Comparison of ENCODE assay signal across 12 mouse cellular contexts in the genomic region with DNA sequence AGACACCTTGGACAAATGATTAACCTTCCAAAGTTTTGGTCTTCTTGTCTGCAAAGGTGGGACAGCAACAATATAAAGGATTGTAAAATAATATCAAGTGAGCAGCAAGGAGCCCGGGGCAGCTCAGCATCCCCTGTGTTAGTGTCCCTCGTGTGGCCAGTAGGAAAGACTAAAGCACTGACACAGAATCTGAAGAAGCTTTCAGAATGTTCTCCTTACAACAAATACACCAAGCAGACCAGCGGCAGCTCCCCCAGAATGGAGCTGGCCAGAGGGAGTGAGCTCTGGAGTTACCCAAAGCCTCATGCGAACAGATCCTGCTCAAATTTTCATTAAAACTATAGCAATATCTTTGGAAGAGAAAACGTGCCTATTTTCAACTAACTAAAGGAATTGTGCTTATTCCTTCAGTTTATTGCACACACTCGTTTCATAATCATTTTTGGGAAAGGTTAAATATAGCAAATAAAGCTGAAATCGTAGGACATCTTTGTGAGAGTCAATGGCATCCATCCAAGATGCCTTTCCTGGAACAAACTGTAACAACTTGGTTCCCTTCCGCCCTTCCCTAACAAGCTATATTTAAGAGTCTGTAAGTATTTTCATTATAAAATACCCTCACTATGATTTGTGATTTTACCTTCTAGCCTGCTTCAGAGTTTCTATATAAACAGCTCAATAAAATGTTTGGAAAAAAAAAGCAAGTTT.
A peak's percentile ranks its signal among the peaks of the same experiment; 100 is the strongest.
DNase-seq lines count a peak whose midpoint lies in the region; ATAC-seq and TF ChIP-seq lines count a peak whose summit lies in the region.
"Had no signal": no experiment of that assay in that cellular context is flagged by ENCODE, and none has a peak within 500 bp of the region (broad histone marks: within the 10 kb centered on the region; RNA-seq: fewer than 3 reads in every experiment).

No protein-coding gene starts in this region.

- no peak overlapping the region for H3K4me2 ChIP-seq in intestine, postnatal 0 days (replicated peaks; ENCODE audit: low read depth)
- H3K4me2 ChIP-seq in intestine, embryonic 16.5 days (ENCODE audit: low read depth, low read length) = no peak overlapping the region
- H3K4me2 ChIP-seq in embryonic facial prominence, embryonic 14.5 days (ENCODE audit: low read depth, low read length) = no peak overlapping the region
- H3K4me2 ChIP-seq in lung, embryonic 14.5 days = no peak overlapping the region
- H3K4me2 ChIP-seq: embryonic facial prominence, embryonic 12.5 days; hindbrain, embryonic 15.5 days; neural tube, embryonic 15.5 days had no signal

- no peak for ATAC-seq in intestine, postnatal 0 days
- no peak for ATAC-seq in intestine, embryonic 16.5 days
- no peak for ATAC-seq in embryonic facial prominence, embryonic 14.5 days (ENCODE audit: low read depth)
- no peak for ATAC-seq in lung, embryonic 14.5 days (ENCODE audit: insufficient read depth)

- TF ChIP-seq CTCF in intestine, postnatal 0 days (IDR thresholded peaks at IDR 0.05; ENCODE audit: low read depth) = 0 out of 2 replicates have a peak, but pooled peaks have one; percentile 8
- 0 out of 2 replicates have a peak, but pooled peaks have one; percentile 8 for TF ChIP-seq CTCF in lung, embryonic 14.5 days (IDR thresholded peaks at IDR 0.05; ENCODE audit: low read depth)
- no peak for TF ChIP-seq CTCF in thymus, adult 2 months (IDR thresholded peaks at IDR 0.05; ENCODE audit: borderline replicate concordance, control insufficient read depth, extremely low read depth, insufficient read depth, low read length, poor library complexity)

- H3K27me3 ChIP-seq in intestine, postnatal 0 days (replicated peaks; ENCODE audit: control insufficient read depth, insufficient read depth, low read length) = no peaks in the 10 kb centered on the region
- no peaks in the 10 kb centered on the region for H3K27me3 ChIP-seq in intestine, embryonic 16.5 days (replicated peaks; ENCODE audit: control insufficient read depth, insufficient read depth, low read length)
- H3K27me3 ChIP-seq in embryonic facial prominence, embryonic 14.5 days (replicated peaks; ENCODE audit: control insufficient read depth, insufficient read depth, low read length) = no peaks in the 10 kb centered on the region
- no peaks in the 10 kb centered on the region for H3K27me3 ChIP-seq in lung, embryonic 14.5 days (ENCODE audit: insufficient read depth, low read length)
- no peaks in the 10 kb centered on the region for H3K27me3 ChIP-seq in thymus, adult 2 months (ENCODE audit: control insufficient read depth, insufficient read depth, low read length)
- H3K27me3 ChIP-seq: embryonic facial prominence, embryonic 12.5 days; hindbrain, embryonic 15.5 days; neural tube, embryonic 15.5 days had no signal

- TF ChIP-seq POLR2A in thymus, adult 2 months (IDR thresholded peaks at IDR 0.05; ENCODE audit: control insufficient read depth, extremely low read depth, insufficient read depth, low read length, poor library complexity) = no peak

- no peak overlapping the region for H3K4me3 ChIP-seq in intestine, postnatal 0 days (ENCODE audit: low read depth, low read length)
- no peak overlapping the region for H3K4me3 ChIP-seq in intestine, embryonic 16.5 days (ENCODE audit: low read length)
- no peak overlapping the region for H3K4me3 ChIP-seq in embryonic facial prominence, embryonic 14.5 days (ENCODE audit: low read depth, low read length)
- no peak overlapping the region for H3K4me3 ChIP-seq in lung, embryonic 14.5 days (ENCODE audit: low read depth, low read length)
- no peak overlapping the region for H3K4me3 ChIP-seq in thymus, adult 2 months (ENCODE audit: control insufficient read depth, insufficient read depth, low read length)
- H3K4me3 ChIP-seq: embryonic facial prominence, embryonic 12.5 days; hindbrain, embryonic 15.5 days; neural tube, embryonic 15.5 days had no signal

- no peaks in the 10 kb centered on the region for H3K36me3 ChIP-seq in intestine, postnatal 0 days (ENCODE audit: control insufficient read depth, insufficient read depth)
- H3K36me3 ChIP-seq in intestine, embryonic 16.5 days (ENCODE audit: control insufficient read depth, insufficient read depth, low read length) = no peaks in the 10 kb centered on the region
- H3K36me3 ChIP-seq in embryonic facial prominence, embryonic 14.5 days (ENCODE audit: control insufficient read depth, insufficient read depth, low read length) = no peaks in the 10 kb centered on the region
- no peaks in the 10 kb centered on the region for H3K36me3 ChIP-seq in lung, embryonic 14.5 days (ENCODE audit: insufficient read depth)
- H3K36me3 ChIP-seq in thymus, adult 2 months (ENCODE audit: control insufficient read depth, insufficient read depth, low read length) = no peaks in the 10 kb centered on the region
- H3K36me3 ChIP-seq: embryonic facial prominence, embryonic 12.5 days; hindbrain, embryonic 15.5 days; neural tube, embryonic 15.5 days had no signal

- H3K9me3 ChIP-seq in intestine, postnatal 0 days (ENCODE audit: control insufficient read depth) = no peaks in the 10 kb centered on the region
- no peaks in the 10 kb centered on the region for H3K9me3 ChIP-seq in intestine, embryonic 16.5 days (ENCODE audit: control insufficient read depth, low read length)
- H3K9me3 ChIP-seq in embryonic facial prominence, embryonic 14.5 days (ENCODE audit: control insufficient read depth, low read length) = no peaks in the 10 kb centered on the region
- no peaks in the 10 kb centered on the region for H3K9me3 ChIP-seq in lung, embryonic 14.5 days (ENCODE audit: low read depth, low read length)
- H3K9me3 ChIP-seq: embryonic facial prominence, embryonic 12.5 days; hindbrain, embryonic 15.5 days; neural tube, embryonic 15.5 days had no signal

- no peaks in the 10 kb centered on the region for H3K4me1 ChIP-seq in intestine, postnatal 0 days (replicated peaks; ENCODE audit: control insufficient read depth, insufficient read depth, low read length)
- H3K4me1 ChIP-seq in intestine, embryonic 16.5 days (ENCODE audit: control insufficient read depth, insufficient read depth, low read length) = no peaks in the 10 kb centered on the region
- H3K4me1 ChIP-seq in embryonic facial prominence, embryonic 14.5 days (ENCODE audit: control insufficient read depth, insufficient read depth, low read length) = peaks cover 10% of the 10 kb centered on the region; the same call in 1 of the 2 replicates
- no peaks in the 10 kb centered on the region for H3K4me1 ChIP-seq in lung, embryonic 14.5 days (ENCODE audit: insufficient read depth)
- H3K4me1 ChIP-seq in thymus, adult 2 months (replicated peaks; ENCODE audit: control insufficient read depth, insufficient read depth, low read length) = no peaks in the 10 kb centered on the region
- H3K4me1 ChIP-seq: embryonic facial prominence, embryonic 12.5 days; hindbrain, embryonic 15.5 days; neural tube, embryonic 15.5 days had no signal

- DNase-seq in adipocyte (ENCODE audit: low spot score) = peak; percentile 79
- peak; percentile 17 for DNase-seq in embryonic facial prominence, embryonic 14.5 days (ENCODE audit: low spot score)
- peak; percentile 66 for DNase-seq in lung, embryonic 14.5 days
- no peak for DNase-seq in Muller cell, postnatal 12 days (ENCODE audit: inconsistent ontology term)
- DNase-seq in thymus, adult 2 months = no peak
- DNase-seq in urinary bladder, postnatal 10 days (ENCODE audit: low spot score) = no peak
- DNase-seq: cerebellum, adult 11-12 months had no signal

- H3K27ac ChIP-seq in intestine, postnatal 0 days (ENCODE audit: low read depth, low read length) = no peak overlapping the region
- no peak overlapping the region for H3K27ac ChIP-seq in intestine, embryonic 16.5 days (ENCODE audit: low read length)
- no peak overlapping the region for H3K27ac ChIP-seq in embryonic facial prominence, embryonic 14.5 days (replicated peaks; ENCODE audit: low read depth, low read length)
- H3K27ac ChIP-seq in lung, embryonic 14.5 days (ENCODE audit: low read depth) = peak overlapping the region; percentile 50; the same call in 1 of the 2 replicates
- no peak overlapping the region for H3K27ac ChIP-seq in thymus, adult 2 months (ENCODE audit: control insufficient read depth, insufficient read depth, low read length)
- H3K27ac ChIP-seq: embryonic facial prominence, embryonic 12.5 days; hindbrain, embryonic 15.5 days; neural tube, embryonic 15.5 days had no signal

- no peak overlapping the region for H3K9ac ChIP-seq in intestine, postnatal 0 days (ENCODE audit: low read depth, low read length)
- H3K9ac ChIP-seq in intestine, embryonic 16.5 days (ENCODE audit: low read depth, low read length) = no peak overlapping the region
- H3K9ac ChIP-seq in embryonic facial prominence, embryonic 14.5 days (ENCODE audit: low read depth, low read length) = no peak overlapping the region
- H3K9ac ChIP-seq in lung, embryonic 14.5 days = no peak overlapping the region
- H3K9ac ChIP-seq: embryonic facial prominence, embryonic 12.5 days; hindbrain, embryonic 15.5 days; neural tube, embryonic 15.5 days had no signal

- WGBS in intestine, postnatal 0 days = 57% methylated on average over 8 of the region's 8 CpGs
- 66% methylated on average over 8 of the region's 8 CpGs for WGBS in intestine, embryonic 16.5 days
- 67% methylated on average over 8 of the region's 8 CpGs for WGBS in embryonic facial prominence, embryonic 14.5 days
- 54% methylated on average over 8 of the region's 8 CpGs for whole genome bisulfite sequencing in lung, embryonic 14.5 days
- WGBS in thymus, adult 2 months = 71% methylated on average over 8 of the region's 8 CpGs

Comparison
In these comparisons a context has a peak if more than half of its experiments do, and no peak if none do; other contexts are left out.
1. DNase-seq: peak in adipocyte (single experiment), embryonic facial prominence, embryonic 14.5 days (single experiment) and lung, embryonic 14.5 days (single experiment); none in Muller cell, postnatal 12 days (single experiment), thymus, adult 2 months (single experiment) and urinary bladder, postnatal 10 days (single experiment).